In the genomic region with DNA sequence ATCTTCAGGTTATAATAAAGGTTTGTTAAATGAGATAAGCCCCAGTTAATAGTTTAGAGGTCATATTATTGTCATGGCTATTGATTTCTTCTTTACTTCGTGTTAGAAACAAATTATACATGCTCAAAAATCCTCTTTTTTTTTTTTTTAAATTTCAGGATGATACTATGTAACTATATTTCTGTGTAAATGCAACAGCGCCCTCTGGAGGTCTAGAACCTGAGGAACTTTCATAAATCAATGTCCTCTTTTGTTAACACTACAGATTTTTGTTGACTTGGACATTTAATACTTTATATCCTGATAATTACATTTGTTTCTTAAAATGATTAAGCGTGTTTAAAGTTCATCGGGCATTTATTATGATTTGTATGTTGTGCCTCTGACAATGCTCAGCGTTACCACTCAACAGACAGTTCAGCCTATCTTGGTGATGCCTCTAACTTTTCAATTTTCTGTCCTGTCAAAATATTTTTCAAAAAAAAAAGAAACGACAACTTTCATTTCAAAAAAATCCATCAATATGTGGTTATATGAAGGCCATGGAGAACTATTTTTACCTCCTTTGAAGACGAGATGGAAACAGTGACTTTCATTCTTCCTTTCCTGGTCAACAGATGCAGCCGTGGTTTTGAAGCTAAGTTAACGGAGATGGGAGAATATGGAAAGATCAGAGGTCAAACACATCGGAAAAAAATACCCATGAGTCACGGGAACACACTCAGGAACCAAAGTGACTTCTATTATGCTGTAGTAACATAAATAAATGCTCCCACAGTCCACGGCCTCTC, we compare ENCODE assay signal across 9 mouse cellular contexts.
A peak's percentile ranks its signal among the peaks of the same experiment; 100 is the strongest.
DNase-seq lines count a peak whose midpoint lies in the region; ATAC-seq and TF ChIP-seq lines count a peak whose summit lies in the region.
"Had no signal": no experiment of that assay in that cellular context is flagged by ENCODE, and none has a peak within 500 bp of the region (broad histone marks: within the 10 kb centered on the region; RNA-seq: fewer than 3 reads in every experiment).

No protein-coding gene starts in this region.

- no peaks in the 10 kb centered on the region for H3K9me3 ChIP-seq in heart, postnatal 0 days (replicated peaks; ENCODE audit: control insufficient read depth, low read length)
- H3K9me3 ChIP-seq in embryonic facial prominence, embryonic 11.5 days (replicated peaks; ENCODE audit: control insufficient read depth, low read length), result no peaks in the 10 kb centered on the region
- H3K9me3 ChIP-seq: limb, embryonic 15.5 days had no signal

- H3K27ac ChIP-seq in heart, postnatal 0 days (ENCODE audit: low read depth), result no peak overlapping the region
- no peak overlapping the region for H3K27ac ChIP-seq in embryonic facial prominence, embryonic 11.5 days (replicated peaks; ENCODE audit: low read depth, low read length)
- H3K27ac ChIP-seq: limb, embryonic 15.5 days had no signal

- no peak for TF ChIP-seq EP300 in heart, postnatal 0 days (IDR thresholded peaks at IDR 0.05; ENCODE audit: low read depth)

- no peaks in the 10 kb centered on the region for H3K36me3 ChIP-seq in heart, postnatal 0 days (replicated peaks; ENCODE audit: control insufficient read depth, insufficient read depth, low read length)
- no peaks in the 10 kb centered on the region for H3K36me3 ChIP-seq in embryonic facial prominence, embryonic 11.5 days (replicated peaks; ENCODE audit: control insufficient read depth, insufficient read depth, low read depth, low read length)
- H3K36me3 ChIP-seq: limb, embryonic 15.5 days had no signal

- TF ChIP-seq CTCF in heart, postnatal 0 days (IDR thresholded peaks at IDR 0.05; ENCODE audit: low read depth), result peak; percentile 58

- H3K4me1 ChIP-seq in heart, postnatal 0 days (ENCODE audit: control insufficient read depth, insufficient read depth), result no peaks in the 10 kb centered on the region
- H3K4me1 ChIP-seq in embryonic facial prominence, embryonic 11.5 days (ENCODE audit: control insufficient read depth, insufficient read depth, low read length), result no peaks in the 10 kb centered on the region
- H3K4me1 ChIP-seq: limb, embryonic 15.5 days had no signal

- H3K4me2 ChIP-seq in heart, postnatal 0 days (ENCODE audit: low read depth, low read length), result no peak overlapping the region
- H3K4me2 ChIP-seq in embryonic facial prominence, embryonic 11.5 days (ENCODE audit: low read depth, low read length), result no peak overlapping the region
- H3K4me2 ChIP-seq: limb, embryonic 15.5 days had no signal

- WGBS in heart, postnatal 0 days, result 45% methylated on average over 12 of the region's 12 CpGs
- 54% methylated on average over 12 of the region's 12 CpGs for WGBS in embryonic facial prominence, embryonic 11.5 days

- H3K9ac ChIP-seq in heart, postnatal 0 days (replicated peaks; ENCODE audit: low read depth, low read length), result no peak overlapping the region
- no peak overlapping the region for H3K9ac ChIP-seq in embryonic facial prominence, embryonic 11.5 days (replicated peaks; ENCODE audit: low read length)
- H3K9ac ChIP-seq: limb, embryonic 15.5 days had no signal

- DNase-seq in heart, postnatal 0 days (ENCODE audit: low spot score), result no peak
- no peak for DNase-seq in heart, adult 11 months
- peak; percentile 71 for DNase-seq in 416B (ENCODE audit: low read depth)
- DNase-seq in adrenal gland, adult 2 months, result peak; percentile 15
- DNase-seq in embryonic facial prominence, embryonic 11.5 days (ENCODE audit: low spot score), result peak; percentile 82
- DNase-seq in left cerebral cortex, adult 18-20 months (ENCODE audit: low spot score in 2 of 2), result peak; percentile 52 to 83
- DNase-seq in right cerebral cortex, postnatal 10 days (ENCODE audit: low spot score in 2 of 2), result peak; percentile 63 to 82
- DNase-seq in T-cell, adult 2 months (ENCODE audit: low spot score), result no peak

- no peaks in the 10 kb centered on the region for H3K27me3 ChIP-seq in heart, postnatal 0 days (ENCODE audit: control insufficient read depth, insufficient read depth, low read length)
- no peaks in the 10 kb centered on the region for H3K27me3 ChIP-seq in embryonic facial prominence, embryonic 11.5 days (ENCODE audit: control insufficient read depth, insufficient read depth, low read length)
- H3K27me3 ChIP-seq: limb, embryonic 15.5 days had no signal

- H3K4me3 ChIP-seq in heart, postnatal 0 days (ENCODE audit: low read depth, low read length), result no peak overlapping the region
- no peak overlapping the region for H3K4me3 ChIP-seq in embryonic facial prominence, embryonic 11.5 days (ENCODE audit: low read depth, low read length)
- H3K4me3 ChIP-seq: limb, embryonic 15.5 days had no signal

- no peak for ATAC-seq in heart, postnatal 0 days (ENCODE audit: insufficient read depth, low read depth)
- ATAC-seq in embryonic facial prominence, embryonic 11.5 days (replicated peaks; ENCODE audit: insufficient number of reproducible peaks, low FRiP score, low TSS enrichment, low read depth), result no peak

Comparison
In these comparisons a context has a peak if more than half of its experiments do, and no peak if none do; other contexts are left out.
1. DNase-seq: peak in 416B (single experiment), adrenal gland, adult 2 months (single experiment), embryonic facial prominence, embryonic 11.5 days (single experiment), left cerebral cortex, adult 18-20 months (2 of 2) and right cerebral cortex, postnatal 10 days (2 of 2); none in heart, postnatal 0 days (single experiment), heart, adult 11 months (single experiment) and T-cell, adult 2 months (single experiment).